Mouse (Mus musculus) ovary, adult 10 weeks (tissue): ENCODE measurements around the gene Nxf1. TPM values are rescaled to one million over a fixed set of nuclear protein-coding genes. Genes with fewer than 3 reads are reported as not detected.

ENCODE experiments used
- polyA plus RNA-seq: library from polyadenylated mRNA; stranded (reverse); fragments of 350-450 nt; fragmentation: Illumina TruSeq; extraction: RNeasy Lipid Tissue Mini Kit (QIAGEN cat#74804); gene quantifications from one replicate; pipeline ENCODE4 v1.2.3, GENCODE M21; 2014

The Nxf1 gene
- polyA plus RNA-seq, 1 experiment from 2014 or later, result 63.1 TPM

Other genes with a start within 250 kb of the Nxf1 start
- gene Slc22a8, start 165.8 kb upstream of the Nxf1 start, polyA plus RNA-seq, result not detected
- not detected for gene Slc22a6, start 139.0 kb upstream of the Nxf1 start, polyA plus RNA-seq
- not detected for gene Chrm1, start 93.3 kb upstream of the Nxf1 start, polyA plus RNA-seq
- gene Slc3a2, start 33.7 kb upstream of the Nxf1 start, polyA plus RNA-seq, result 233 TPM
- 11.1 TPM for gene Wdr74, start 21.2 kb upstream of the Nxf1 start, polyA plus RNA-seq
- not detected for gene 1700092M07Rik, start 16.4 kb upstream of the Nxf1 start, polyA plus RNA-seq
- 65.4 TPM for gene Stx5a, start 15.7 kb upstream of the Nxf1 start, polyA plus RNA-seq
- 26.6 TPM for gene Tmem223, start 13.9 kb downstream of the Nxf1 start, polyA plus RNA-seq
- 29.5 TPM for gene Tmem179b, start 17.4 kb downstream of the Nxf1 start, polyA plus RNA-seq
- gene Taf6l, start 29.3 kb downstream of the Nxf1 start, polyA plus RNA-seq, result 1.2 TPM
- 64.4 TPM for gene Polr2g, start 41.5 kb downstream of the Nxf1 start, polyA plus RNA-seq
- not detected for gene Zbtb3, start 45.5 kb downstream of the Nxf1 start, polyA plus RNA-seq
- gene Ttc9c, start 62.3 kb downstream of the Nxf1 start, polyA plus RNA-seq, result 110 TPM
- 169 TPM for gene Hnrnpul2, start 62.9 kb downstream of the Nxf1 start, polyA plus RNA-seq
- gene AC129217.1, start 72.7 kb downstream of the Nxf1 start, polyA plus RNA-seq, result 3.6 TPM
- 25.1 TPM for gene Bscl2, start 80.4 kb downstream of the Nxf1 start, polyA plus RNA-seq
- 0.57 TPM for gene Gng3, start 82.1 kb downstream of the Nxf1 start, polyA plus RNA-seq
- 10.2 TPM for gene Lrrn4cl, start 93.7 kb downstream of the Nxf1 start, polyA plus RNA-seq
- gene Ubxn1, start 114.4 kb downstream of the Nxf1 start, polyA plus RNA-seq, result 15.6 TPM
- gene Uqcc3, start 123.8 kb downstream of the Nxf1 start, polyA plus RNA-seq, result 2.8 TPM
- gene Lbhd1, start 126.7 kb downstream of the Nxf1 start, polyA plus RNA-seq, result 51.7 TPM
- not detected for gene Gm49403, start 126.9 kb downstream of the Nxf1 start, polyA plus RNA-seq
- 17.4 TPM for gene 1810009A15Rik, start 131.8 kb downstream of the Nxf1 start, polyA plus RNA-seq
- gene Gm49416, start 131.9 kb downstream of the Nxf1 start, polyA plus RNA-seq, result not detected
- 1.3 TPM for gene Ints5, start 135.9 kb downstream of the Nxf1 start, polyA plus RNA-seq
- gene Ganab, start 141.0 kb downstream of the Nxf1 start, polyA plus RNA-seq, result 88.1 TPM
- gene B3gat3, start 163.3 kb downstream of the Nxf1 start, polyA plus RNA-seq, result 6.5 TPM
- gene Rom1, start 172.3 kb downstream of the Nxf1 start, polyA plus RNA-seq, result 0.60 TPM
- gene Eml3, start 172.5 kb downstream of the Nxf1 start, polyA plus RNA-seq, result 3.0 TPM
- gene Mta2, start 184.8 kb downstream of the Nxf1 start, polyA plus RNA-seq, result 93.8 TPM
- gene Tut1, start 196.8 kb downstream of the Nxf1 start, polyA plus RNA-seq, result 2.3 TPM
- 118 TPM for gene Eef1g, start 210.0 kb downstream of the Nxf1 start, polyA plus RNA-seq
- gene Ahnak, start 232.2 kb downstream of the Nxf1 start, polyA plus RNA-seq, result 70.1 TPM